Mouse (Mus musculus): ENCODE measurements around the gene Phf13.

GRCm38 (mm10) chr4:152011171-152011760 is 15.2 kb upstream of the Phf13 start:
- TF ChIP-seq POLR2A (IDR thresholded peaks at IDR 0.05; ENCODE audit: borderline replicate concordance, extremely low read depth, insufficient read depth, insufficient read length, poor library complexity, severe bottlenecking): no peak
- no peak for TF ChIP-seq CTCF (IDR thresholded peaks at IDR 0.05; ENCODE audit: borderline replicate concordance, extremely low read depth, insufficient read depth, insufficient read length)
